Mouse (Mus musculus) gastrocnemius, postnatal 4 days (tissue): ENCODE data around the gene Rasgrp4. TPM values are rescaled to one million over a fixed set of nuclear protein-coding genes. Genes with fewer than 3 reads are reported as not detected.
"Not testable (repeated sequence)": the region's sequence is repeated elsewhere in the genome, so short reads cannot be mapped to it uniquely, and the experiment has no call there.

ENCODE experiments used
- DNase-seq, 2 experiments: peaks; one replicate each; pipeline ENCODE4 v3.0.0; 2021 to 2022; ENCODE audit warnings: low spot score in 2 of 2, mixed read lengths in 2 of 2
- total RNA-seq, 2 experiments: library from RNA; stranded (reverse); gene quantifications; 2 replicates each; pipeline ENCODE4 v1.2.3; 2021

Gene Rasgrp4
- total RNA-seq, 2 experiments from 2014 or later, result 2.3 to 3.0 TPM

DNA sequence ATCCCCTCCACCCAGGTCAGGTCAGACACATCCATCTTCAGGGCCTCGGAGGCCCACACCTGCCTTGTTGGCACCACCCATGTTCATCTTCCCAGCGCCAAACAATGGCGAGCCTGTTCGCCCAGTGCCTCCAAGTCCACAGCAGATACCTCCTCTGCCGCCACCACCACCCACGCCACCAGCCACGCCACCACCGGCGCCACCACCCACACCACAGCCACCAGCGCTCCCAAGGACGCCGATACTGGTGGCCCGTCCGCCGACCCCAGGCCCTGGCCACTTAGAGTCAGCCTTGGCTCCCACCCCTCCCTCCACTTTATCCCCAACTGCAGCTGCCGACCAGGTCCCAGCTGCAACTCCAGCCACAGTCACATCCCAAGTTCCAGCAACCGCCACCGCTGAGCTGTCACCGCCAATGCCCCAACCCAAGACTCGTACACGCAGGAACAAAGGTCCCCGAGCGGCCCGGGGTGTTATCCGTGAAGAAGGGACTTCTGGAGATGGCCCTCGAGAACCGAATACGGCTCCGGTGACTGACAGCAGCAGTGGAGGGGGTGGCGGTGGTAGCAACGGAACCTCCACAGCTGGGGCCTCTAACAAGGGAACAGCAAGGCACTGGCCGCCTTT lies 37.9 kb downstream of the Rasgrp4 start:
- DNase-seq, result no peak

- DNase-seq, result no peak
Measured at GRCm38 (mm10) chr7:29178106-29178505, 43.5 kb downstream of the Rasgrp4 start.

DNA sequence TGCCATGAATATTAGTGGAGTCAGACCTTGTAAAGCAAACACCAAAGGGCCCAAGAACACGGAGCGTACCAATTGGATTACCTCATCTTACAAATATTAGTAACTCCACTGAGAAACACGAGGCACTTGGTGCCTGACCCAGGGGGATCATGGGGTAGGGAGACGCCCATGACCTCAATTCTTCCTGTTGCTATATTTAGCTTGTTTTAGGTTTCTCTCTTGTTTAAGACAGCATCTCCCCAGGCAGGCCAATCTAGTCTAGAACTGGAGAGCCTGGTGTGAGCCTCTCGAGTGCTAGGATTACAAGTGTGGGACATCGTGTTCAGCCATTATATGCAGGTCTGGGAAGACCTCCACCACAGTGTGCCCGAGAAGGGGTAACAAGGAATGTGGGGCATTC lies 44.7 kb downstream of the Rasgrp4 start:
- DNase-seq, result no peak

GRCm38 (mm10) chr7:29180077-29180853 lies 45.6 kb downstream of the Rasgrp4 start, which contains the start of gene Psmd8:
TSS of gene Psmd8 (minus strand) at chr7:29180701.
- DNase-seq, result peak; percentile 94

DNA sequence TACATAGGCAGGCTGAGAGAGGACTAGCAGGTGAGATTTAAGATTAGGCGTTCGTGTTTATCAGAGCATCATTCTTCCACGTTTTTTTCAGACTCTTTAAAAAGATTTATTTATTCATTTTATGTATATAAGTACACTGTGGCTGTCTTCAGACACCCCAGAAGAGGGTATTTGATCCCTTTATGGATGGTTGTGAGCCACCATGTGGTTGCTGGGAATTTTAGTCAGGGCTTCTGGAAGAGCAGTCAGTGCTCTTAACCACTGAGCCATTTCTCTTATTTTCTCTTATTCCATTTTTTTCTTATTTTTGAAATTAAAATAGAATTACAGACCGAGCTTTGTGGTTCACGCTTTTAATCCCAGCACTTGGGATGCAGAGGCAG lies 46.2 kb downstream of the Rasgrp4 start:
- DNase-seq, result no peak

GRCm38 (mm10) chr7:29181323-29181722 lies 46.7 kb downstream of the Rasgrp4 start:
- DNase-seq, result not testable (repeated sequence)

DNA sequence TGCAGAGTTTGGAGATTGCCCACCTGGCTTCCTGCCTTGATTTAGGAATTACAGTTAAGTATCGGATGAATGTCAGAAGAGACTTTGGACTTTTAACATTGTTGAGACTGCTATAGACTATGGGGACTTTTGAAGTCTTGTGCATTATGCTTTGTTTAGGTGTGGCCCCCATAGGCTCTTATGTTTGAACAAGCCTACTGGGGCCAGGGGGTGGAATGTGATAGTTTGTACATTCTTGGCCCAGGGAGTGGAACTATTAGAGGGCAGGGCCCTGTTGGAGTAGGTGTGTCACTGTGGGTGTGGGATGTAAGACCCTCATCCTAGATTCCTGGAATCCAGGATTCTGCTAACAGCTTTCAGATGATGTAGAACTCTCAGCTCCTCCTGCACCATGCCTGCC lies 59.6 kb downstream of the Rasgrp4 start:
- DNase-seq, result not testable (repeated sequence)

DNA sequence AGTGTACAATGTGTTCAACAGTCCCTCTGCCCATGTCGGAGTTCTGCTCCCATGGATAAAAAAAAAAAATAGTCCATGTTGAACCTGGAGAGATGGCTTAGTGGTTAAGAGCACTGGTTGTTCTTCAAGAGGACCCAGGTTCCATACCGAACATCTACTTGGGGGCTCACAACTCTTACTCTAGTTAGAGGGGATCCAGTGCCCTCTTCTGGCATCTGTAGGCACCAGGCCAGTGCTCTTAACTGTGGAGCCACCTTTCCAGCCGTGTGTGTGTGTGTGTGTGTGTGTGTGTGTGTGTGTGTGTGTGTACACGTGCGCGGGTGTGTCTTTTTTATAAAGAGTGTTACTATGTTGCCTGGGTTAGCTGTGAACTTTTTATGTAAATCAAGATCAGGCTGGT lies 67.9 kb downstream of the Rasgrp4 start:
- DNase-seq, result no peak

Other genes starting within 250 kb of the Rasgrp4 start
- 100 to 1,000 TPM; 133 to 160 TPM for gene Actn4, start 172.5 kb upstream of the Rasgrp4 start, total RNA-seq
- gene Eif3k, start 153.0 kb upstream of the Rasgrp4 start, total RNA-seq, result 100 to 1,000 TPM; 191 to 212 TPM
- 1 to 10 TPM; 1.3 to 1.6 TPM for gene Map4k1, start 152.8 kb upstream of the Rasgrp4 start, total RNA-seq
- 100 to 1,000 TPM; 420 to 483 TPM for gene Ryr1, start 9.7 kb upstream of the Rasgrp4 start, total RNA-seq
- 10 to 100 TPM; 12.8 to 13.2 TPM for gene Fam98c, start 21.4 kb downstream of the Rasgrp4 start, total RNA-seq
- under 1 TPM; 0.36 to 0.81 TPM for gene Ggn, start 35.4 kb downstream of the Rasgrp4 start, total RNA-seq
- 1 to 10 TPM; 2.9 to 3.3 TPM for gene Spred3, start 35.6 kb downstream of the Rasgrp4 start, total RNA-seq
- 100 to 1,000 TPM; 174 to 187 TPM for gene Psmd8, start 45.9 kb downstream of the Rasgrp4 start, total RNA-seq
- 1 to 10 TPM in 1 of 2 experiments, under 1 TPM in 1; 0.41 to 1.6 TPM for gene Catsperg1, start 79.2 kb downstream of the Rasgrp4 start, total RNA-seq
- gene Kcnk6, start 97.7 kb downstream of the Rasgrp4 start, total RNA-seq, result 1 to 10 TPM; 4.7 to 5.9 TPM
- gene Yif1b, start 103.5 kb downstream of the Rasgrp4 start, total RNA-seq, result 10 to 100 TPM; 57.3 to 58.5 TPM
- gene 2200002D01Rik, start 113.6 kb downstream of the Rasgrp4 start, total RNA-seq, result 1 to 10 TPM in 1 of 2 experiments, under 1 TPM in 1; 0.81 to 1.9 TPM
- gene Spint2, start 147.1 kb downstream of the Rasgrp4 start, total RNA-seq, result 1 to 10 TPM; 7.3 to 9.6 TPM
- gene Ppp1r14a, start 154.5 kb downstream of the Rasgrp4 start, total RNA-seq, result 10 to 100 TPM; 16.0 to 16.9 TPM
- 1 to 10 TPM; 4.3 TPM for gene Dpf1, start 169.1 kb downstream of the Rasgrp4 start, total RNA-seq